Mouse (Mus musculus) CH12.LX (cell line): ENCODE measurements at regions not wholly inside any gene's neighbourhood (a gene's known extent, or its start where the extent isn't known, plus 50 kb on each side); places are given as distances from the start of the nearest gene placed in this dataset.

ENCODE experiments used
- CHD1 ChIP-seq: IDR thresholded peaks from 2 replicates; pipeline ENCODE4 v1.6.1; 2012; ENCODE audit warnings: low read depth, low read length, improper control_type of control experiment, inconsistent platforms
- CTCF ChIP-seq, 2 experiments: IDR thresholded peaks in 1 of 2; conservative IDR thresholded peaks in 1 of 2; 2 replicates each; pipeline ENCODE4 v1.5.1; 2011 to 2012; ENCODE audit warnings: low read depth in 2 of 2, low read length in 2 of 2, improper control_type of control experiment in 1 of 2, inconsistent platforms in 1 of 2, mild to moderate bottlenecking in 1 of 2, moderate library complexity in 1 of 2
- E2F4 ChIP-seq: IDR thresholded peaks from 2 replicates; pipeline ENCODE4 v1.6.1; 2011; ENCODE audit warnings: low read depth, low read length, improper control_type of control experiment; ENCODE audit not compliant: insufficient replicate concordance
- ELF1 ChIP-seq: IDR thresholded peaks from 2 replicates; pipeline ENCODE4 v1.6.1; 2014; ENCODE audit warnings: low read depth, mild to moderate bottlenecking, inconsistent platforms, low read length, improper control_type of control experiment
- MEF2A ChIP-seq: IDR thresholded peaks from 2 replicates; pipeline ENCODE4 v1.6.1; 2014; ENCODE audit warnings: low read depth, mild to moderate bottlenecking, inconsistent platforms, low read length, improper control_type of control experiment, borderline replicate concordance
- POLR2A ChIP-seq: IDR thresholded peaks from 2 replicates; pipeline ENCODE4 v1.6.1; 2011; ENCODE audit warnings: low read depth, mild to moderate bottlenecking, improper control_type of control experiment, low read length
- RCOR1 ChIP-seq: conservative IDR thresholded peaks from 2 replicates; pipeline ENCODE4 v1.6.1; 2012; ENCODE audit warnings: low read depth, mild to moderate bottlenecking, inconsistent platforms, low read length, improper control_type of control experiment

DNA sequence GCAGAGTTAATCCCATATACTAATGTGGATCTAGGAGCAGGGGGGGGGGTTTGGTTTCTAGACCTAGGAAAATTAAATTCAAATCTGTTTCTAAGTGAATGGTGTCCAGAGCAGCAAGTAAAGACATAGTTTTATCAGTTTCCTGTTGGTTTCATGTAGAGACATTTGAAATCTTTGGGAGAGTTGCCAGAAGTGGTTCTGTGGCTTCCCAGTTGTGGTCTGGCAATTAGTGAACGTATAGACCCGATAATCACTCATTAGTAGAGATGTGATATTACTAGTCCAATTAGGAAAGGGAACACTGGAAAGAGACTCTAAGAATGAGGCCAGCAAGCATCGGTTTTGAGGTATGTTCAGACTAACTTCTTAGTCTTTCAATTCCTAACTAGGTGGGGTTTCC, 252.0 kb upstream of the Rgmb start:
- no peak for TF ChIP-seq RCOR1
- TF ChIP-seq E2F4, result no peak
- no peak for TF ChIP-seq MEF2A
- no peak for TF ChIP-seq CHD1
- no peak for TF ChIP-seq CTCF (conservative IDR thresholded peaks at IDR 0.05 in 1 of 2, IDR thresholded peaks at IDR 0.05 in 1 of 2; ENCODE audit: low read depth in 2 of 2, low read length in 2 of 2)
- no peak for TF ChIP-seq ELF1
- no peak for TF ChIP-seq POLR2A
